Mouse (Mus musculus) CD4-positive, CD25-positive, alpha-beta regulatory T cell (primary cell): ENCODE data around the gene Commd2. TPM values are rescaled to one million over a fixed set of nuclear protein-coding genes. Genes with fewer than 3 reads are reported as not detected.

Experiments used
- polyA plus RNA-seq: library from polyadenylated mRNA; unstranded; fragments of 100-300 nt; shearing (Covaris generic); gene quantifications from one replicate; pipeline ENCODE4 v1.2.1, GENCODE M21; 2017

Commd2 gene
- 73.8 TPM for polyA plus RNA-seq

DNA sequence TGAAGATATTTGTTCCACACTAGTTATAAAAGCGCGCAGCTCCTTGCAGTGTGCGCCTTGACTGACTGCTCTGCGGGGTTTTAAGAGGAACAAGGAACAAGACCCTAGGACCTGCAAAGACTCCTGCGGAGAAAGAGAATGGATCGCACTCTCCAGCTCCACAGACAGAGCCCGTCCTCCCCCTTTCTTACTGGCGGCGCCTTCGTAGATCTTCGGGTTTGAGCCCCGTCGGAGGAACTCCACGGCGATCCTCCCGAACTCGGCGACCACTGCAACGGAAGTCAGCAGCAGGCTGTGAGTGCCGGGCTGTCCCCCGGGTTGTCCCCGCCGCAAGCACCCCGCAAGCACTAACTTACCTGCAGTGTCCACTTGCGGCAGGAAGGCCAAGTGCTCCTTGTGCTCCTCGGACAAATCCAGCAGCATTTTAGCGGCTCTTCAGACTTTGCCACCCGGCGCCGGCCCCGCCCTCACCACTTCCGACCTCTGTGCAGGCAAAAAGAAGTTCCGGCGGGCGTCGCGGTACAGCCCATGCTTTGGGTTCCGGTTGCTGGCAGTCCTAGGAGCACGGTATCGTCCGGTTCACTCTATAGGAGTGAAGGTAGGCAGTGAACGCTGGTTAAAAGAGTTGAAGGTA, at the start of gene Commd2:
Gene Commd2 (minus strand): TSS at position 485 of the 634 bp plus-strand sequence.

DNA sequence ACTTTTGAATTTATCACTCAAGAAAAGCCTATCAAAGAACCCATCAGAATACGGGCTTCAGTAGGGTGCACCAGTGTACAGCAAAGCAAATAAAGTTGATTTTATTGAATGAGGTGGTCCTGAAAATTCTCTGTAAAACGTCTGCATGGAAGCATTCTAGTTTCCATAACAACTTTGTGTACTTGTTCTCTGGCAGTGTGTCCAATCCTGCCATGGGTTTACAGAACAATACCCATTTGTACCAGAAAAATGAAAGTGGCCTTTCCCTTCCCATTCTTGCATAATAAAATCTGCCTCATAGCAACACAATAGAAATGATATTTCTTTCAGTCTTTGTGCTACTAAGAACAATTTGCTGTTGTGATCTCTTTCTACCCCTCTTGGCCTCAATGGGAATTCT, 41.2 kb upstream of the Commd2 start, which contains the start of gene Ankub1:
Gene Ankub1 (minus strand): TSS at position 81 of the 400 bp plus-strand sequence.

Other genes starting within 250 kb of the Commd2 start
- not detected for gene Tm4sf4, start 226.4 kb downstream of the Commd2 start, polyA plus RNA-seq
- 0.12 TPM for gene Wwtr1, start 75.8 kb downstream of the Commd2 start, polyA plus RNA-seq
- gene Ankub1, start 41.1 kb upstream of the Commd2 start, polyA plus RNA-seq, result not detected
- 44.7 TPM for gene Rnf13, start 84.3 kb upstream of the Commd2 start, polyA plus RNA-seq
- gene Pfn2, start 196.4 kb upstream of the Commd2 start, polyA plus RNA-seq, result 7.7 TPM